21 mouse cellular contexts compared by ENCODE assay signal in genomic region chr2:110199648-110200047, GRCm38 (mm10).
"Had no signal": no experiment of that assay in that cellular context is flagged by ENCODE, and none has a peak within 500 bp of the region (broad histone marks: within the 10 kb centered on the region; RNA-seq: fewer than 3 reads in every experiment).

No protein-coding gene starts in this region.

- H3K27me3 ChIP-seq: liver, embryonic 15.5 days; midbrain, embryonic 12.5 days; neural tube, embryonic 15.5 days had no signal

- H3K27ac ChIP-seq: liver, embryonic 15.5 days; lung, embryonic 15.5 days; midbrain, embryonic 10.5 days; midbrain, embryonic 12.5 days; neural tube, embryonic 13.5 days; neural tube, embryonic 15.5 days had no signal

- H3K4me2 ChIP-seq: liver, embryonic 15.5 days; lung, embryonic 15.5 days; midbrain, embryonic 12.5 days; neural tube, embryonic 13.5 days; neural tube, embryonic 15.5 days had no signal

- H3K9me3 ChIP-seq: liver, embryonic 15.5 days; lung, embryonic 15.5 days; midbrain, embryonic 10.5 days; midbrain, embryonic 12.5 days; neural tube, embryonic 13.5 days; neural tube, embryonic 15.5 days had no signal

- H3K4me1 ChIP-seq: lung, embryonic 15.5 days; midbrain, embryonic 12.5 days had no signal

- DNase-seq: liver, postnatal 0 days; lung, adult 2 months; lung, postnatal 14 days; lung, postnatal 4 days; midbrain, embryonic 14.5 days; retina, postnatal 1 day; right cerebral cortex, adult 18-20 months; right cerebral cortex, postnatal 25 days; right cerebral cortex, postnatal 4 days; thymus, adult 18-20 months; thymus, postnatal 14 days; thymus, postnatal 4 days had no signal

- H3K36me3 ChIP-seq: liver, embryonic 15.5 days; lung, embryonic 15.5 days; midbrain, embryonic 10.5 days; midbrain, embryonic 12.5 days; neural tube, embryonic 13.5 days; neural tube, embryonic 15.5 days had no signal

- H3K4me3 ChIP-seq: liver, embryonic 15.5 days; lung, embryonic 15.5 days; midbrain, embryonic 10.5 days; midbrain, embryonic 12.5 days; myocyte; neural tube, embryonic 13.5 days; neural tube, embryonic 15.5 days had no signal

- ATAC-seq: liver, postnatal 0 days; lung, postnatal 0 days; midbrain, embryonic 16.5 days had no signal

- H3K9ac ChIP-seq: liver, embryonic 15.5 days; liver, postnatal 0 days; lung, embryonic 15.5 days; midbrain, embryonic 12.5 days; neural tube, embryonic 13.5 days; neural tube, embryonic 15.5 days had no signal
